Mouse (Mus musculus) cerebellum, adult 9-11 months (tissue): Measurements from ENCODE around the gene Kcne1.

Source experiments
- DNase-seq: peaks from one replicate; pipeline ENCODE4 v3.0.0; 2022

Kcne1 gene

GRCm38 (mm10) chr16:92359229-92359628 is at the start of gene Kcne1:
TSS of gene Kcne1 (minus strand) at chr16:92359468.
- DNase-seq, result no peak

GRCm38 (mm10) chr16:92407883-92408282 is 48.6 kb upstream of the Kcne1 start:
- DNase-seq, result no peak

GRCm38 (mm10) chr16:92404141-92404540 is 44.9 kb upstream of the Kcne1 start:
- DNase-seq, result no peak

GRCm38 (mm10) chr16:92403069-92403468 is 43.8 kb upstream of the Kcne1 start:
- no peak for DNase-seq

GRCm38 (mm10) chr16:92402216-92402615 is 42.9 kb upstream of the Kcne1 start:
- no peak for DNase-seq

- DNase-seq, result no peak
Observed at GRCm38 (mm10) chr16:92401206-92401605, 41.9 kb upstream of the Kcne1 start.

GRCm38 (mm10) chr16:92399490-92400458 is 40.5 kb upstream of the Kcne1 start:
- peak; percentile 67 for DNase-seq

GRCm38 (mm10) chr16:92398574-92399118 is 39.4 kb upstream of the Kcne1 start:
- no peak for DNase-seq

GRCm38 (mm10) chr16:92397745-92398573 is 38.7 kb upstream of the Kcne1 start:
- no peak for DNase-seq

GRCm38 (mm10) chr16:92393732-92394131 is 34.5 kb upstream of the Kcne1 start:
- no peak for DNase-seq

GRCm38 (mm10) chr16:92387692-92388091 is 28.4 kb upstream of the Kcne1 start:
- no peak for DNase-seq

- peak; percentile 43 for DNase-seq
Observed at GRCm38 (mm10) chr16:92385062-92385461, 25.8 kb upstream of the Kcne1 start.

- DNase-seq, result no peak
Observed at GRCm38 (mm10) chr16:92383412-92383811, 24.1 kb upstream of the Kcne1 start.

GRCm38 (mm10) chr16:92382508-92382907 is 23.2 kb upstream of the Kcne1 start:
- DNase-seq, result no peak

GRCm38 (mm10) chr16:92381092-92381491 is 21.8 kb upstream of the Kcne1 start:
- DNase-seq, result no peak

GRCm38 (mm10) chr16:92376976-92377375 is 17.7 kb upstream of the Kcne1 start:
- no peak for DNase-seq

GRCm38 (mm10) chr16:92371623-92372022 is 12.4 kb upstream of the Kcne1 start:
- DNase-seq, result peak; percentile 74

- DNase-seq, result no peak
Observed at GRCm38 (mm10) chr16:92369260-92369659, 10.0 kb upstream of the Kcne1 start.

GRCm38 (mm10) chr16:92365477-92365876 is 6.2 kb upstream of the Kcne1 start:
- no peak for DNase-seq

GRCm38 (mm10) chr16:92360711-92361110 is 1.4 kb upstream of the Kcne1 start:
- DNase-seq, result no peak

GRCm38 (mm10) chr16:92358734-92359133 is 534 bp downstream of the Kcne1 start:
- DNase-seq, result no peak

- DNase-seq, result no peak
Observed at GRCm38 (mm10) chr16:92357566-92357965, 1.7 kb downstream of the Kcne1 start.

GRCm38 (mm10) chr16:92357023-92357422 is 2.2 kb downstream of the Kcne1 start:
- no peak for DNase-seq
